Mouse (Mus musculus): ENCODE data around the gene Prkcq. TPM values are rescaled to one million over a fixed set of nuclear protein-coding genes. Genes with fewer than 3 reads are reported as not detected.

The Prkcq gene
- polyA plus RNA-seq, 1 experiment from 2014 or later, result 2.7 TPM

DNA sequence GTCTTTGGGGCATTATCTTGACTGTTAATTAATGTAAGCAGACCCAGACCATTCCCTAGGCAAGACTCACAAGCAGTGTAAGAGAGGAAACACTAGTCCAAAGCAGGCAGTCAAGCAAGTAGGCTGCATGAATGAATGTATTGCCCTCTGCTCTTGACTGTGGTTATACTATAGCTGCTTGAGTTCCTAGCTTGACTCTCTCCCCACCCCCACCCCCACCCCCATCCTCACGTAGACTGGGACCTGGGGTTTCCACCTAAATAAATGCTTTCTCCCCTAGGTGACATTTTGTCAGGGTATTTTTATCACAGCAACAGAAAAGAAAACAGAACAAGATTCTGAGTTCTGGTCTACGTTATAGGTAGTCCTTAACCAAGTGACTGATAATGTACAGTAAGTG lies 57.2 kb downstream of the Prkcq start:
- Histone ChIP-seq H3K36me3 (no peaks in the 10 kb centered on the region), H3K4me1 (replicated peaks) (no peaks in the 10 kb centered on the region), H3K4me2 (replicated peaks) (no peak overlapping the region), H3K27ac (no peak overlapping the region), H3K9ac (replicated peaks) (no peak overlapping the region), H3K4me3 (replicated peaks) (no peak overlapping the region), H3K9me3 (no peaks in the 10 kb centered on the region), H3K27me3 (no peaks in the 10 kb centered on the region)
- no peak for ATAC-seq
- WGBS, result 72% methylated on average over 2 of the region's 2 CpGs

DNA sequence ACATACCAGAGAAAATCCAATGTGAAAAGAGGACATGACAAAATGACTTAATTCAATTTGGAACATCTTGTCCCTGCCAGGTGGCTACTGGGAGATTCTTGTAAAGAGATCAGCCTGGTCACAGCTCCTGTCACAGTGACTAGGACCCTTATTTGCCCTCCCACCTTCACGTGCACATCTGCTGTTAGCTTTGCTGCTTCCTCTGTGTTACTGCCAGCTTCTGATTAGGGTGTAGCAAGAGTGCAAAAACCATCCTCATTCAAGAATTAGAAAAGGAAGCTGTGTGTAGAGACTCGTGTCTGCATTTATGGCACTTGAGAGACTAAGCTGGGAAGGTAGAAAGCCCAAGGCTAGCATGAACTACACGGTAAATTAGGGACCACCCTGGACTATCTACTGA lies 59.2 kb downstream of the Prkcq start:
- Histone ChIP-seq H3K4me2 (replicated peaks) (no peak overlapping the region), H3K36me3 (no peaks in the 10 kb centered on the region), H3K4me1 (replicated peaks) (no peaks in the 10 kb centered on the region), H3K27ac (no peak overlapping the region), H3K27me3 (no peaks in the 10 kb centered on the region), H3K9ac (replicated peaks) (no peak overlapping the region), H3K9me3 (no peaks in the 10 kb centered on the region), H3K4me3 (replicated peaks) (no peak overlapping the region)
- ATAC-seq, result no peak
- WGBS, result 74% methylated on average over 3 of the region's 3 CpGs

DNA sequence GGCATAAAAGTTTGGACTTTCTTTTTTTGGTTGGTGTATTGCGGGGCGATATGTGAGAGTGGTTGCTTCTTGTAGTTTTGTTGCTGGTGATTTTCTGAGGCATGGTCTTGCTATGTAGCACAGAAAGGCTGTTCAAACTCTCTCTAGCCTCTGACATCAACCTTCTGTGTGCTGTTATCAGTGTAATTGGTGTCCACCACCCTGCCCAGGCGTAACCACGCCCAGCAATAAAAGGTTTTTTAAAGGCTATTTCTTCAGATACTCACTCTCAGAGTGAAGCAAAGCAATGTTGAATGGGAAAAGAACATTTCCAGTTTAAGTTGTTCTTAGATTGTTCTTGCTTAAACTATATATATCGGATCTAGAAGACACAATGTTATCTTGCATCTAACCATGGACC lies 60.1 kb downstream of the Prkcq start:
- no peak overlapping the region for H3K27ac ChIP-seq
- ATAC-seq, result no peak
- no peak overlapping the region for H3K4me2 ChIP-seq (replicated peaks)
- no peaks in the 10 kb centered on the region for H3K27me3 ChIP-seq
- WGBS, result 93% methylated on average over 5 of the region's 5 CpGs
- H3K4me3 ChIP-seq (replicated peaks), result no peak overlapping the region
- no peaks in the 10 kb centered on the region for H3K36me3 ChIP-seq
- H3K9me3 ChIP-seq, result no peaks in the 10 kb centered on the region
- no peaks in the 10 kb centered on the region for H3K4me1 ChIP-seq (replicated peaks)
- no peak overlapping the region for H3K9ac ChIP-seq (replicated peaks)

DNA sequence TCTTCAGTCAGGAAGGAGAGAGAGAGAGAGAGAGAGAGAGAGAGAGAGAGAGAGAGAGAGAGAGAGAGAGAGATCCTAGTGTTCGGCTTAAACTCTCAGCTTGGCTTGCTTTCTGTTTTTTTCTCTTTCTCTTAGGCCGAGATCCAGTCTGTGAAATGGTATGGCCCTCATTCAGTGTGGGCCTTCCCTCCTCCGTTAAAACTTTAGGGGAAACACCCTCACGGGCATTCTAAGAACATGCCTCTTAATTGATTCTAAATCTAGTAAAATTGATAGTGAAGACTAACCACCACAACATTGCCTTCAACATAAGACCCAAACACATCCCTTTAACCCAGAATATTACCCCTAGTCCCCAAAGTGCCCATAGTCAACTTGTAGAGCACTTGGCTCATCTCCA lies 66.3 kb downstream of the Prkcq start:
- Histone ChIP-seq H3K27ac (no peak overlapping the region), H3K27me3 (no peaks in the 10 kb centered on the region), H3K4me3 (replicated peaks) (no peak overlapping the region), H3K9me3 (no peaks in the 10 kb centered on the region), H3K4me2 (replicated peaks) (no peak overlapping the region), H3K9ac (replicated peaks) (no peak overlapping the region), H3K4me1 (replicated peaks) (no peaks in the 10 kb centered on the region), H3K36me3 (no peaks in the 10 kb centered on the region)
- 87% methylated on average over 4 of the region's 4 CpGs for WGBS
- no peak for ATAC-seq

DNA sequence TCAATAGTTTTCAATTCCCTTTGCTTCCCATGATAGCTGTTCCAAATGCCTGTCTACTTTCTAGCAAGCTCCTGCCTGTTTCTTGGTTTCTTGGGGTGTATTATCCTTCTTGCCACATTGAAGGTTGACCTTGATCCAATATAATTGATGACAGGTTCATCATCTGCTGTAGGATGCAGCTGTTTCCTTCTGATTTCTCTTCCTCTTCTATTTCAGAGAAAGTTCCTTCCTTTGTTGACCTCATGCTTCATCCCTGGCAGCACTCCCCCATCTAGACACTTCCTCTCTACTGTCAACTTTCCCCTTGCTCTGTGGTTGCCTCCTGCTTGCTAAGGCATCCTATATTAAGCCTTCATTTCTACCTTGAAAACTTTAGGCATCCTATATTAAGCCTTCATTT lies 67.6 kb downstream of the Prkcq start:
- no peaks in the 10 kb centered on the region for H3K36me3 ChIP-seq
- H3K4me1 ChIP-seq (replicated peaks), result no peaks in the 10 kb centered on the region
- H3K4me3 ChIP-seq (replicated peaks), result no peak overlapping the region
- H3K9ac ChIP-seq (replicated peaks), result no peak overlapping the region
- no peaks in the 10 kb centered on the region for H3K27me3 ChIP-seq
- no peak overlapping the region for H3K4me2 ChIP-seq (replicated peaks)
- ATAC-seq, result no peak
- H3K9me3 ChIP-seq, result no peaks in the 10 kb centered on the region
- no peak overlapping the region for H3K27ac ChIP-seq

DNA sequence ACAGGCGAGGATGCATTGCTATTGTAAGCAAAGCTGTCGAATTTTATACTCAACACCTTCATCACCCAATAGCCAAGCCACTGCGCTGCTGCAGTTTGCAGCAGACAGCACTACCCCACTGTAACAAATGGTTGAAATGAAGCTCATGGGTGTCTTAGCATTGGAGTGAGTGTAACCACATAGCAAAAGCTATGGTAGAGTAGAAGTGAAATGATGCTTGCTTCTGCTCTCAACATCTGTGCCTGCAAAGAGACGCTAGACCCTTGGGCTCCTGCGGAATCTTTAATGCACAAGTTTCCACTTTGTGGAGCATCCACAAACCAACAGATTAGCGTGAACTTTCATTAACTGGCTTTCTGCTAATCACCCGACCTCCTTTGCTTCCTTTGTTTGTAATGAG lies 74.0 kb downstream of the Prkcq start:
- Histone ChIP-seq H3K4me2 (replicated peaks) (no peak overlapping the region), H3K9ac (replicated peaks) (no peak overlapping the region), H3K27ac (no peak overlapping the region), H3K27me3 (no peaks in the 10 kb centered on the region), H3K4me1 (replicated peaks) (no peaks in the 10 kb centered on the region), H3K36me3 (no peaks in the 10 kb centered on the region), H3K9me3 (no peaks in the 10 kb centered on the region), H3K4me3 (replicated peaks) (no peak overlapping the region)
- ATAC-seq, result no peak
- 84% methylated on average over 7 of the region's 7 CpGs for WGBS

DNA sequence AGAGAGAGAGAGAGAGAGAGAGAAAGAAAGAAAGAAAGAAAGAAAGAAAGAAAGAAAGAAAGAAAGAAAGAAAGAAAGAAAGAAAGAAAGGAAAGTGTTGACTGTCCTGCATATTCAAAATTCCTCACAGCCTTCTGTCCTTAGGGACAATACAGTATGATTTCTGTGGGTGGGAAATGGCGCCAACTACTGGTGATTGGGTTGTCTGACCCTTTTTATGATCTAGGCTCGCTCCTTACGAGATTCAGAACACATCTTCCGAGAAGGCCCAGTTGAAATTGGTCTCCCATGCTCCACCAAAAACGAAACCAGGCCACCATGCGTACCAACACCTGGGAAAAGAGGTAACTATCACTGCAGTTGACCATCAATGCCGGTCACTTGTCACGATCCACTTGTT lies 82.0 kb downstream of the Prkcq start:
- Histone ChIP-seq H3K27ac (no peak overlapping the region), H3K4me1 (replicated peaks) (no peaks in the 10 kb centered on the region), H3K4me3 (replicated peaks) (no peak overlapping the region), H3K4me2 (replicated peaks) (no peak overlapping the region), H3K9ac (replicated peaks) (no peak overlapping the region), H3K36me3 (no peaks in the 10 kb centered on the region), H3K9me3 (no peaks in the 10 kb centered on the region), H3K27me3 (no peaks in the 10 kb centered on the region)
- 65% methylated on average over 8 of the region's 8 CpGs for WGBS
- ATAC-seq, result no peak

DNA sequence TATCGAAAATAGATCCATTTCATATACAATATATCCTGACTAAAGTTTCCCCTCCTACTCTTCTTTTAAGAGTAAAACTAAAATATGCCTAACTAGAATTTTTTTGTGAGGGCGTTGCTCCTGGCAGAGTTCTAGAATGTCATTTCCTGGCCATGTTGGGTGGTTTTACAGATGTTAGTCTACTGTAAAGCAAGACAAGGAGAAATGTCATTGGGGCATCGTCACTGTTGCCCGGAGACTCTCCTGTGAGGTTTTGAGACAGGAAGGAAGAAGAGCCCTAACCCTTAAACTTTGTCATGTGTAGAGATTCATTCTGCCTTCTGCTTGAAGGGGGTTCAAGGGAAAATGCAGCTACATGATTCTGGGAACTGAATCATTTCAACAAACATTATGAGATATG lies 82.5 kb downstream of the Prkcq start:
- no peak overlapping the region for H3K4me2 ChIP-seq (replicated peaks)
- H3K9ac ChIP-seq (replicated peaks), result no peak overlapping the region
- H3K9me3 ChIP-seq, result no peaks in the 10 kb centered on the region
- no peak for ATAC-seq
- WGBS, result 92% methylated on average over 4 of the region's 4 CpGs
- H3K4me1 ChIP-seq (replicated peaks), result no peaks in the 10 kb centered on the region
- no peaks in the 10 kb centered on the region for H3K36me3 ChIP-seq
- H3K27ac ChIP-seq, result no peak overlapping the region
- H3K4me3 ChIP-seq (replicated peaks), result no peak overlapping the region
- H3K27me3 ChIP-seq, result no peaks in the 10 kb centered on the region

DNA sequence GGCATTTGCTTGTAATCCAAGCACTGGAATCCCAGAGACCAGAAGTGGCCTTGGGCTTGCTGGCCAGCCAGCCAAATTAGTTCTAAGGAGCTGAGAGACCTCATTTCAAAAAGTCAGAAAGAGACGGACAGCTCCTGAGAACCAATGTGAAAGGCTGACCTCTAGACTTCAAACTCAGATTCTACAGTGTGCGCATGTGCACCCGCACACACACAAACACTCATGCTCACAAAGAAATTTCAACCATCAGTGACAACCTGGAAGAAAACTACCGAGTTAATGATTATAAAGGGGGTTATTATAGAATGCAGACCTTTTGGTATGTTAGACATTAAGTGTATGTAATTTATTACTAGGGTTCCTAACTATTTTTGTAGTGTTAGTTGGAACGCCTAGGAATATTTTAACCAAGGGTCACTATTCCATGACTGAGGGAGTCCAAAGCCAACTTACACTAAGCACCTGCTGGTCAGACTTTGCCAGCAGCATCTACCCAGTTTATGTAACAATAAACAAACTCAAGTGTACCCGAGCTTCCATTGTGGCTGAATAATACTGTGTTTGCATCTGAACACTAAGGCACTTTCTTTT lies 85.4 kb downstream of the Prkcq start:
- Histone ChIP-seq H3K4me1 (replicated peaks) (no peaks in the 10 kb centered on the region), H3K27ac (no peak overlapping the region), H3K4me3 (replicated peaks) (no peak overlapping the region), H3K36me3 (no peaks in the 10 kb centered on the region), H3K9me3 (no peaks in the 10 kb centered on the region), H3K4me2 (replicated peaks) (no peak overlapping the region), H3K27me3 (no peaks in the 10 kb centered on the region), H3K9ac (replicated peaks) (no peak overlapping the region)
- ATAC-seq, result no peak
- WGBS, result 83% methylated on average over 6 of the region's 6 CpGs

DNA sequence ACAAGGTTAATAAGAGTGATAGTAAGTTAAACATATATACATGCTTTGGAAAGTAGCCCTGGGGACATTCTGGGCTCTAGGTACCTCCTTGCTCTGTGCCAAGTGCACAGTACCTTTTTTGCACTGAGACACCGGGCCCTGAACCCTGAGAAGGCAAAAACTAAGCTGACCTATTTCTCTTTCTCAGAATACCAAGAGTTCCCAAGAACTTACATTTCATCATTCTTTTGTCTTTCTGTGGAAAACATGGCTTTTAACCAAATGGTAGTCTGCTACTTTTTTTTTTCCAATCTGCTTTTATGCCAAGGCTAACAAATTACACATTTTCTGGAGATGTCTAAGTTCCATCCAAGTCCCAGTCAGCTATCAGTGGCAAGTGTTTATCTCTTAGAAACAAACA lies 86.3 kb downstream of the Prkcq start:
- no peaks in the 10 kb centered on the region for H3K27me3 ChIP-seq
- 79% methylated on average over 1 of the region's 1 CpGs for WGBS
- no peak overlapping the region for H3K4me2 ChIP-seq (replicated peaks)
- no peaks in the 10 kb centered on the region for H3K9me3 ChIP-seq
- no peaks in the 10 kb centered on the region for H3K36me3 ChIP-seq
- H3K4me1 ChIP-seq (replicated peaks), result no peaks in the 10 kb centered on the region
- no peak overlapping the region for H3K9ac ChIP-seq (replicated peaks)
- no peak overlapping the region for H3K4me3 ChIP-seq (replicated peaks)
- ATAC-seq, result no peak
- H3K27ac ChIP-seq, result no peak overlapping the region

DNA sequence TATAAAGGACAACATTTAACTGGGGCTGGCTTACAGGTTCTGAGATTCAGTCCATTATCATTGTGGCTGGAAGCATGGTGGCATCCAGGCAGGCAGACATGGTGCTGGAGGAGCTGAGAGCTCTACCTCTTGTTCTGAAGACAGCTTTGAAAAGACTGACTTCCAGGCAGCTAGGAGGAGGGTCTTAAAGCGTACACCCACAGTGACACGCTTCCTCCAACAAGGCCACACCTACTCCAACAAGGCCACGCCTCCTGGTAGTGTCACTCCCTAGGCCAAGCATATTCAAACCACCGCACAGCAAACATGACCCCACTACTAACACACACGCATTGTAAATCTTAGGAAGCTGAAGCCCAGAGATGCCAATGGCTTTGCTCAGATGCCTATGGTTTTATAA lies 87.5 kb downstream of the Prkcq start:
- 90% methylated on average over 5 of the region's 5 CpGs for WGBS
- Histone ChIP-seq H3K27me3 (no peaks in the 10 kb centered on the region), H3K4me1 (replicated peaks) (no peaks in the 10 kb centered on the region), H3K9me3 (no peaks in the 10 kb centered on the region), H3K4me3 (replicated peaks) (no peak overlapping the region), H3K36me3 (no peaks in the 10 kb centered on the region), H3K27ac (no peak overlapping the region), H3K4me2 (replicated peaks) (no peak overlapping the region), H3K9ac (replicated peaks) (no peak overlapping the region)
- ATAC-seq, result no peak

DNA sequence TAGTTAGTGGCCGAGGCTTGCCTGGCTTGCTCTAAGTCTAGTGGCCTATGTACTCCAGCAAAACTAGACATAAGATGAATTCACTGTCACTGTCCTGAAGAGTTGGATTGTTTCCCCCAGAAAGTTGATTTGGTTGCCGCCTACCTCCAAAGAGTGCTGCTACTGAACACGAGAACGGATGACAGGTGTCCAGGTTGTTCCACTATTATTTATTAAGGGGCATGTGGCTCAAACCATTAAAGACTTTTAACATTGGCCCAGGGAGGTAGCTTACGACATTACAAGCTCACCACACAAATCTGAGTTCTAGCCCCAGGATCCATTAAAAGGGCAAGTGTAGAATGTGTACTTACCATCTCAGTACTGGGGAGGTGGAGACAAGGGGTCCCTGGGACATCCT lies 92.9 kb downstream of the Prkcq start:
- Histone ChIP-seq H3K4me3 (replicated peaks) (no peak overlapping the region), H3K4me1 (replicated peaks) (no peaks in the 10 kb centered on the region), H3K36me3 (no peaks in the 10 kb centered on the region), H3K9ac (replicated peaks) (no peak overlapping the region), H3K9me3 (no peaks in the 10 kb centered on the region), H3K27me3 (no peaks in the 10 kb centered on the region), H3K27ac (no peak overlapping the region), H3K4me2 (replicated peaks) (no peak overlapping the region)
- WGBS, result 92% methylated on average over 5 of the region's 5 CpGs
- ATAC-seq, result no peak

DNA sequence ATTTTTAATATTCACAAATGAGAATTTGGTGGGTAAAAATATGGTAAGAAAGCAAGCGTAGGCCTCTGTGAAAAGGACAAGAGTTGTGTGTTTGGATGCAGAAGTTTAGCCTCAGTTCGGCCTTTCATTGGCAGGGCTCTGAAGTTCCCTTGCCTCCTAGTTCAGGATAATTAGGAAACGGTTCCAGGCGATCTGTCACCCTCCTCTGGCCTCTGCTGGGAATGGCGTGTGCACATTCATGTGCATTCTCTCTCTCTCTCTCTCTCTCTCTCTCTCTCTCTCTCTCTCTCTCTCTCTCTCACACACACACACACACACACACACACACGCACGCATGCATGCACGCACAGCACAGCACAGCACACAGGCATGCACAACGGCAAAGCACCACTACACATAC lies 93.5 kb downstream of the Prkcq start:
- 80% methylated on average over 9 of the region's 9 CpGs for WGBS
- H3K4me1 ChIP-seq (replicated peaks), result no peaks in the 10 kb centered on the region
- H3K4me3 ChIP-seq (replicated peaks), result no peak overlapping the region
- ATAC-seq, result no peak
- H3K27me3 ChIP-seq, result no peaks in the 10 kb centered on the region
- H3K4me2 ChIP-seq (replicated peaks), result no peak overlapping the region
- H3K9ac ChIP-seq (replicated peaks), result no peak overlapping the region
- H3K9me3 ChIP-seq, result no peaks in the 10 kb centered on the region
- H3K27ac ChIP-seq, result no peak overlapping the region
- H3K36me3 ChIP-seq, result no peaks in the 10 kb centered on the region

Measured in midbrain, embryonic 13.5 days (tissue).